Mouse (Mus musculus) activated CD4-positive, CD25-positive, alpha-beta regulatory T cell, adult 9 weeks (primary cell): ENCODE data around the gene Extl1. TPM values are rescaled to one million over a fixed set of nuclear protein-coding genes. Genes with fewer than 3 reads are reported as not detected.

Experiments used
- polyA plus RNA-seq: library from polyadenylated mRNA; unstranded; fragments of 100-300 nt; shearing (Covaris generic); gene quantifications from one replicate; pipeline ENCODE4 v1.2.1, GENCODE M21; 2017

Gene Extl1
- 1.0 TPM for polyA plus RNA-seq

GRCm38 (mm10) chr4:134383750-134384149, at the start of gene Extl1:
Extl1 (minus strand) TSS chr4:134383850.

GRCm38 (mm10) chr4:134395977-134396825, 12.6 kb upstream of the Extl1 start, which contains the start of gene Pafah2:
Pafah2 (plus strand) TSS chr4:134396320.

GRCm38 (mm10) chr4:134343071-134344031, 40.3 kb downstream of the Extl1 start, which contains the start of gene Slc30a2:
Slc30a2 (plus strand) TSS chr4:134343181.

GRCm38 (mm10) chr4:134314876-134315275, 68.8 kb downstream of the Extl1 start, which contains the start of gene Trim63:
Trim63 (plus strand) TSS chr4:134315120.

Other genes starting within 250 kb of the Extl1 start
- gene Cep85, start 196.7 kb downstream of the Extl1 start, polyA plus RNA-seq: 84.8 TPM
- not detected for gene Gm7534, start 180.8 kb downstream of the Extl1 start, polyA plus RNA-seq
- gene Catsper4, start 156.5 kb downstream of the Extl1 start, polyA plus RNA-seq: not detected
- 0.33 TPM for gene Cnksr1, start 145.5 kb downstream of the Extl1 start, polyA plus RNA-seq
- 9.6 TPM for gene E130218I03Rik, start 140.2 kb downstream of the Extl1 start, polyA plus RNA-seq
- gene Zfp593, start 138.3 kb downstream of the Extl1 start, polyA plus RNA-seq: 16.6 TPM
- not detected for gene Gm30191, start 136.9 kb downstream of the Extl1 start, polyA plus RNA-seq
- gene Grrp1, start 129.7 kb downstream of the Extl1 start, polyA plus RNA-seq: not detected
- 23.7 TPM for gene Pdik1l, start 96.0 kb downstream of the Extl1 start, polyA plus RNA-seq
- not detected for gene Trim63, start 68.7 kb downstream of the Extl1 start, polyA plus RNA-seq
- 0.51 TPM for gene Slc30a2, start 40.7 kb downstream of the Extl1 start, polyA plus RNA-seq
- 2.3 TPM for gene Pafah2, start 12.5 kb upstream of the Extl1 start, polyA plus RNA-seq
- gene Stmn1, start 84.5 kb upstream of the Extl1 start, polyA plus RNA-seq: 107 TPM
- gene Paqr7, start 112.8 kb upstream of the Extl1 start, polyA plus RNA-seq: 25.8 TPM
- 2.1 TPM for gene Aunip, start 127.1 kb upstream of the Extl1 start, polyA plus RNA-seq
- 95.3 TPM for gene Mtfr1l, start 151.5 kb upstream of the Extl1 start, polyA plus RNA-seq
- gene Selenon, start 168.3 kb upstream of the Extl1 start, polyA plus RNA-seq: 1.7 TPM